11 mouse cellular contexts compared by ENCODE assay signal in genomic region chr2:90506143-90506542, GRCm38 (mm10).
A peak's percentile ranks its signal among the peaks of the same experiment; 100 is the strongest.
DNase-seq lines count a peak whose midpoint lies in the region; ATAC-seq and TF ChIP-seq lines count a peak whose summit lies in the region.
"Had no signal": no experiment of that assay in that cellular context is flagged by ENCODE, and none has a peak within 500 bp of the region (broad histone marks: within the 10 kb centered on the region; RNA-seq: fewer than 3 reads in every experiment).

No protein-coding gene starts in this region.

- H3K36me3 ChIP-seq in hindbrain, embryonic 16.5 days (ENCODE audit: control insufficient read depth, insufficient read depth, low read length) = no peaks in the 10 kb centered on the region
- H3K36me3 ChIP-seq in hindbrain, embryonic 13.5 days = no peaks in the 10 kb centered on the region
- H3K36me3 ChIP-seq in midbrain, embryonic 10.5 days = no peaks in the 10 kb centered on the region
- no peaks in the 10 kb centered on the region for H3K36me3 ChIP-seq in midbrain, embryonic 14.5 days (ENCODE audit: control insufficient read depth, insufficient read depth, low read length)

- H3K4me2 ChIP-seq in hindbrain, embryonic 16.5 days (ENCODE audit: low read length) = no peak overlapping the region
- H3K4me2 ChIP-seq in hindbrain, embryonic 13.5 days = no peak overlapping the region
- no peak overlapping the region for H3K4me2 ChIP-seq in midbrain, embryonic 14.5 days (ENCODE audit: low read length)

- H3K27me3 ChIP-seq in hindbrain, embryonic 16.5 days (replicated peaks; ENCODE audit: control insufficient read depth, insufficient read depth, low read length) = no peaks in the 10 kb centered on the region
- H3K27me3 ChIP-seq in hindbrain, embryonic 13.5 days = no peaks in the 10 kb centered on the region
- H3K27me3 ChIP-seq in midbrain, embryonic 10.5 days (ENCODE audit: low read depth, poor library complexity, severe bottlenecking) = no peaks in the 10 kb centered on the region
- H3K27me3 ChIP-seq in midbrain, embryonic 14.5 days (ENCODE audit: control insufficient read depth, insufficient read depth, low read length) = no peaks in the 10 kb centered on the region

- no peak for TF ChIP-seq CTCF in olfactory bulb, adult 2 months (IDR thresholded peaks at IDR 0.05; ENCODE audit: insufficient read depth, low read depth, low read length)

- DNase-seq in embryo, embryonic 10.5 days (ENCODE audit: low spot score) = peak; percentile 14
- DNase-seq in embryo, embryonic 10 days (ENCODE audit: low spot score) = no peak
- peak; percentile 34 for DNase-seq in midbrain, embryonic 10.5 days (ENCODE audit: low spot score)
- no peak for DNase-seq in midbrain, embryonic 14.5 days
- DNase-seq in adrenal gland, adult 18-20 months (ENCODE audit: low spot score in 2 of 2) = no peak
- DNase-seq: adrenal gland, adult 2 months; cerebellum, adult 18-20 months; liver, postnatal 0 days had no signal

- 0 out of 2 replicates have a peak, but pooled peaks have one; percentile 34 for ATAC-seq in hindbrain, embryonic 16.5 days
- no peak for ATAC-seq in hindbrain, embryonic 13.5 days (ENCODE audit: low FRiP score)
- ATAC-seq in midbrain, embryonic 14.5 days (ENCODE audit: low FRiP score, low TSS enrichment) = no peak
- ATAC-seq: liver, postnatal 0 days had no signal

- no peak overlapping the region for H3K4me3 ChIP-seq in hindbrain, embryonic 16.5 days (ENCODE audit: low read length)
- no peak overlapping the region for H3K4me3 ChIP-seq in hindbrain, embryonic 13.5 days
- H3K4me3 ChIP-seq in midbrain, embryonic 10.5 days = no peak overlapping the region
- H3K4me3 ChIP-seq in midbrain, embryonic 14.5 days (replicated peaks; ENCODE audit: low read depth, low read length) = no peak overlapping the region
- H3K4me3 ChIP-seq in olfactory bulb, adult 2 months (ENCODE audit: insufficient read depth, low read depth, low read length) = no peak overlapping the region

- H3K27ac ChIP-seq in hindbrain, embryonic 16.5 days (ENCODE audit: low read depth, low read length) = no peak overlapping the region
- no peak overlapping the region for H3K27ac ChIP-seq in hindbrain, embryonic 13.5 days
- peak overlapping the region; percentile 76 for H3K27ac ChIP-seq in midbrain, embryonic 10.5 days (replicated peaks)
- H3K27ac ChIP-seq in midbrain, embryonic 14.5 days (replicated peaks; ENCODE audit: low read depth, low read length) = no peak overlapping the region
- H3K27ac ChIP-seq in olfactory bulb, adult 2 months (ENCODE audit: insufficient read depth, low read depth, low read length) = peak overlapping the region; percentile 29; the same call in 1 of the 2 replicates

- no peaks in the 10 kb centered on the region for H3K9me3 ChIP-seq in hindbrain, embryonic 16.5 days (ENCODE audit: control insufficient read depth, low read length)
- no peaks in the 10 kb centered on the region for H3K9me3 ChIP-seq in hindbrain, embryonic 13.5 days
- H3K9me3 ChIP-seq in midbrain, embryonic 10.5 days (replicated peaks) = no peaks in the 10 kb centered on the region
- H3K9me3 ChIP-seq in midbrain, embryonic 14.5 days (ENCODE audit: control insufficient read depth, low read length) = no peaks in the 10 kb centered on the region

- H3K4me1 ChIP-seq in hindbrain, embryonic 16.5 days (ENCODE audit: control insufficient read depth, insufficient read depth, low read depth, low read length) = peaks cover 3% of the 10 kb centered on the region; the same call in 1 of the 2 replicates
- H3K4me1 ChIP-seq in hindbrain, embryonic 13.5 days (replicated peaks) = peaks cover 8% of the 10 kb centered on the region
- H3K4me1 ChIP-seq in midbrain, embryonic 10.5 days = peaks cover 39% of the 10 kb centered on the region
- no peaks in the 10 kb centered on the region for H3K4me1 ChIP-seq in midbrain, embryonic 14.5 days (ENCODE audit: control insufficient read depth, insufficient read depth, low read length)
- H3K4me1 ChIP-seq in olfactory bulb, adult 2 months (ENCODE audit: control insufficient read depth, insufficient read depth, low read length) = peaks cover 18% of the 10 kb centered on the region

- 55% methylated on average over 3 of the region's 3 CpGs for WGBS in hindbrain, embryonic 16.5 days
- 61% methylated on average over 3 of the region's 3 CpGs for whole genome bisulfite sequencing in hindbrain, embryonic 13.5 days
- WGBS in midbrain, embryonic 10.5 days = 54% methylated on average over 3 of the region's 3 CpGs
- WGBS in midbrain, embryonic 14.5 days = 42% methylated on average over 3 of the region's 3 CpGs
- WGBS in olfactory bulb, adult 2 months = 42% methylated on average over 3 of the region's 3 CpGs

- no peak overlapping the region for H3K9ac ChIP-seq in hindbrain, embryonic 16.5 days (ENCODE audit: low read depth, low read length)
- no peak overlapping the region for H3K9ac ChIP-seq in hindbrain, embryonic 13.5 days
- H3K9ac ChIP-seq in midbrain, embryonic 14.5 days (replicated peaks; ENCODE audit: low read length) = no peak overlapping the region
- H3K9ac ChIP-seq: liver, postnatal 0 days had no signal

- no peak for TF ChIP-seq POLR2A in olfactory bulb, adult 2 months (IDR thresholded peaks at IDR 0.05; ENCODE audit: insufficient read depth, low read depth, low read length)

Comparison
In these comparisons a context has a peak if more than half of its experiments do, and no peak if none do; other contexts are left out.
1. DNase-seq: peak in embryo, embryonic 10.5 days (single experiment) and midbrain, embryonic 10.5 days (single experiment); none in embryo, embryonic 10 days (single experiment), midbrain, embryonic 14.5 days (single experiment) and adrenal gland, adult 18-20 months (0 of 2).
2. H3K27ac ChIP-seq: peak in midbrain, embryonic 10.5 days (single experiment) and olfactory bulb, adult 2 months (single experiment); none in hindbrain, embryonic 16.5 days (single experiment), hindbrain, embryonic 13.5 days (single experiment) and midbrain, embryonic 14.5 days (single experiment).